Mouse (Mus musculus) megakaryocyte-erythroid progenitor cell, adult 5 weeks (primary cell): ENCODE data around the gene Gm8237. TPM values are rescaled to one million over a fixed set of nuclear protein-coding genes. Genes with fewer than 3 reads are reported as not detected.

ENCODE experiments used
- polyA plus RNA-seq: library from polyadenylated mRNA; stranded (reverse); fragments of >175 nt; gene quantifications from 2 replicates; pipeline ENCODE4 v1.2.3, GENCODE M21; 2012

Gene Gm8237
- not detected in 2 replicates for polyA plus RNA-seq

GRCm38 (mm10) chr14:5880241-5880640 is at the start of gene Gm8237:
Gene Gm8237 (minus strand): TSS chr14:5880382.

GRCm38 (mm10) chr14:5830229-5830628 is 50.0 kb downstream of the Gm8237 start, which contains the start of gene Gm3424:
Gene Gm3424 (minus strand): TSS chr14:5830329.

Other genes starting within 250 kb of the Gm8237 start
- not detected in 2 replicates for gene Gm8265, start 247.4 kb downstream of the Gm8237 start, polyA plus RNA-seq
- gene Gm9603, start 192.9 kb downstream of the Gm8237 start, polyA plus RNA-seq: not detected in 2 replicates
- not detected in 2 replicates for gene Gm3373, start 138.8 kb downstream of the Gm8237 start, polyA plus RNA-seq
- not detected in 2 replicates for gene Gm3383, start 72.4 kb downstream of the Gm8237 start, polyA plus RNA-seq
- gene Gm3424, start 50.1 kb downstream of the Gm8237 start, polyA plus RNA-seq: not detected in 2 replicates
- not detected in 2 replicates for gene Gm3248, start 81.4 kb upstream of the Gm8237 start, polyA plus RNA-seq
- gene Gm3453, start 98.8 kb upstream of the Gm8237 start, polyA plus RNA-seq: 0.09 TPM in 1 of 2 replicates, not detected in the other
- not detected in 2 replicates for gene Gm6337, start 177.9 kb upstream of the Gm8237 start, polyA plus RNA-seq
- gene Gm8206, start 213.6 kb upstream of the Gm8237 start, polyA plus RNA-seq: 0.22 TPM in 1 of 2 replicates, not detected in the other
- 0.09 TPM in 1 of 2 replicates, not detected in the other for gene Gm3468, start 228.3 kb upstream of the Gm8237 start, polyA plus RNA-seq
- not detected in 2 replicates for gene Gm3476, start 245.4 kb upstream of the Gm8237 start, polyA plus RNA-seq